Mouse (Mus musculus) lung, embryonic 16.5 days (tissue): ENCODE data around the gene Trim2. TPM values are rescaled to one million over a fixed set of nuclear protein-coding genes. Genes with fewer than 3 reads are reported as not detected.

Experiments used
- ATAC-seq: fragments of 200-750 bp; cut with Nextera tagmentation; 2 replicates; pipeline ENCODE4 v1.8.0; 2017; ENCODE audit warnings: low read depth, mild to moderate bottlenecking, moderate library complexity
- H3K27ac ChIP-seq: fragments of 300-500 bp; sonication (generic); 2 replicates; pipeline ENCODE4 v1.5.1; 2014; ENCODE audit warnings: mild to moderate bottlenecking, control low read depth, low read length
- H3K27me3 ChIP-seq: fragments of 300-500 bp; sonication (generic); 2 replicates; pipeline ENCODE4 v1.6.1; 2014; ENCODE audit warnings: low read depth, low read length, mixed read lengths; ENCODE audit not compliant: control insufficient read depth, insufficient read depth
- H3K36me3 ChIP-seq: fragments of 300-500 bp; sonication (generic); 2 replicates; pipeline ENCODE4 v1.6.1; 2014; ENCODE audit warnings: low read length; ENCODE audit not compliant: control insufficient read depth, insufficient read depth
- H3K4me1 ChIP-seq: fragments of 300-500 bp; sonication (generic); replicated peaks from 2 replicates; pipeline ENCODE4 v1.6.1; 2014; ENCODE audit warnings: low read length, mixed read lengths; ENCODE audit not compliant: control insufficient read depth, insufficient read depth
- H3K4me2 ChIP-seq: fragments of 300-500 bp; sonication (generic); 2 replicates; pipeline ENCODE4 v1.6.1; 2014; ENCODE audit warnings: low read depth, low read length, control low read depth
- H3K4me3 ChIP-seq: fragments of 300-500 bp; sonication (generic); 2 replicates; pipeline ENCODE4 v1.5.1; 2014; ENCODE audit warnings: mild to moderate bottlenecking, low read length, control low read depth
- H3K9ac ChIP-seq: fragments of 300-500 bp; sonication (generic); 2 replicates; pipeline ENCODE4 v1.6.1; 2014; ENCODE audit warnings: low read length, control low read depth
- H3K9me3 ChIP-seq: fragments of 300-500 bp; sonication (generic); 2 replicates; pipeline ENCODE4 v1.6.1; 2016; ENCODE audit warnings: low read length; ENCODE audit not compliant: control insufficient read depth
- WGBS: fragments of 180-500 bp; shearing (Covaris S2); extraction: QIAGEN DNeasy Blood & Tissue Kit; methylation state at CpG from one replicate; pipeline ENCODE4 v1.1.7; 2014; 5-methylcytosine and 5-hydroxymethylcytosine counted together
- polyA plus RNA-seq: library from polyadenylated mRNA; unstranded; fragments of >200 nt; fragmentation: Nextera tagmentation; extraction: Ambion mirVana; gene quantifications from 2 replicates; pipeline ENCODE4 v1.2.1, GENCODE M21; 2015

The Trim2 gene
- polyA plus RNA-seq, 1 experiment from 2014 or later: 31.9 TPM

GRCm38 (mm10) chr3:84154721-84155141 is 151.9 kb downstream of the Trim2 start:
- peak overlapping the region; percentile 82 for H3K9ac ChIP-seq
- no peaks in the 10 kb centered on the region for H3K36me3 ChIP-seq
- H3K27ac ChIP-seq: no peak overlapping the region

GRCm38 (mm10) chr3:84149831-84150230 is 156.8 kb downstream of the Trim2 start:
- Histone ChIP-seq H3K4me3 (no peak overlapping the region), H3K27ac (no peak overlapping the region), H3K36me3 (no peaks in the 10 kb centered on the region), H3K27me3 (no peaks in the 10 kb centered on the region), H3K9me3 (no peaks in the 10 kb centered on the region), H3K9ac (no peak overlapping the region), H3K4me2 (no peak overlapping the region), H3K4me1 (no peaks in the 10 kb centered on the region; the same call in 1 of the 2 replicates)
- ATAC-seq: no peak
- WGBS: 94% methylated on average over 3 of the region's 3 CpGs

More at GRCm38 (mm10) chr3:84154721-84155141, 151.9 kb downstream of the Trim2 start:
- Histone ChIP-seq H3K27me3 (no peaks in the 10 kb centered on the region), H3K4me2 (peak overlapping the region; percentile 98), H3K4me1 (peaks cover 3% of the 10 kb centered on the region; the same call in 1 of the 2 replicates), H3K4me3 (peak overlapping the region; percentile 69), H3K9me3 (no peaks in the 10 kb centered on the region)
- WGBS: 11% methylated on average over 12 of the region's 12 CpGs
- no peak for ATAC-seq

- no peak for ATAC-seq
- no peaks in the 10 kb centered on the region for H3K36me3 ChIP-seq
- H3K4me1 ChIP-seq: no peaks in the 10 kb centered on the region; the same call in 1 of the 2 replicates
- H3K27ac ChIP-seq: no peak overlapping the region
- 55% methylated on average over 7 of the region's 7 CpGs for WGBS
- no peak overlapping the region for H3K9ac ChIP-seq
- no peak overlapping the region for H3K4me3 ChIP-seq
- H3K4me2 ChIP-seq: no peak overlapping the region
- no peaks in the 10 kb centered on the region for H3K27me3 ChIP-seq
- H3K9me3 ChIP-seq: no peaks in the 10 kb centered on the region
Measured at GRCm38 (mm10) chr3:84140947-84141346, 165.7 kb downstream of the Trim2 start.

DNA sequence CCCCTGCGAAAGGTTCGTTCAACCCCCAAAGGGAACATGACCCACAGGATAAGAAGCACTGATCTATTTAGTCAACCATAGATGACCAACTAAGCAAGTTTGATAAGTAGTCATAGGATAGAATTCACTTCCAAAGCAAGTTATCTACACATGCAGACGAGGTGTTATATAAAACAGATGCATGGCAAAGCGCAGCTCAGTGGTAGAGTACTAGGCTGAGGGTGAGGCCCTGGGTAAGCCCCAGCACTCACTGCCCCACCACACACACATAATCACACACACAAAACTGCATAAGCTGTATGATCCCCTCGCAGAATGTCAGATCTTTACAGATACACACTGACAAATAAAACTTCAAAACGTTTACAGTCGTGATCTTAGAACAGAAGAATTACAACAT is 170.2 kb downstream of the Trim2 start:
- no peak for ATAC-seq
- Histone ChIP-seq H3K9me3 (no peaks in the 10 kb centered on the region), H3K9ac (no peak overlapping the region), H3K4me1 (no peaks in the 10 kb centered on the region; the same call in 1 of the 2 replicates), H3K27ac (no peak overlapping the region), H3K27me3 (no peaks in the 10 kb centered on the region), H3K4me2 (no peak overlapping the region), H3K36me3 (no peaks in the 10 kb centered on the region), H3K4me3 (no peak overlapping the region)
- WGBS: 77% methylated on average over 7 of the region's 7 CpGs

DNA sequence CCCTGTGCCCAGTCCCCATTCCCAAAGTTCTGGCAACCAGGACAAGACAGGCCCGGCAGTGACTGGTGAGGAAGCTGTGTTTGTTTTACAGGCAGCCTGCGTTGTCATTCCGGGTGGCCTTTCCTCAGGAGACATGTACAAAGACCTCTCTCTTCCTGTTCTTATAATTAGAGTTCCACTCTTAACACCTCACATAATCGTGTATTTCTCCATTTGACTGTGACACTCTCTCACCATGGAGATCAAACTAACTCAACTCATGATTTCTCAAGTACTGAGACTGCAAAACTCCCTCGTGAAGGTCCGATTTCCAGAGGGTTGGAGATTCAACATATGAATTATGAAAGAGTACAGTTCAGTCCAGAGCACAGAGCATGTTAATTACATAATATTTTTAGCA is 170.7 kb downstream of the Trim2 start:
- WGBS: 38% methylated on average over 6 of the region's 6 CpGs
- 0 out of 2 replicates have a peak, but pooled peaks have one; percentile 25 for ATAC-seq

GRCm38 (mm10) chr3:84135387-84135786 is 171.3 kb downstream of the Trim2 start:
- peaks cover 4% of the 10 kb centered on the region for H3K4me1 ChIP-seq
- ATAC-seq: peak; percentile 79
- 0 out of 2 replicates have a peak overlapping the region, but pooled peaks have one; percentile 0 for H3K4me3 ChIP-seq
- H3K36me3 ChIP-seq: no peaks in the 10 kb centered on the region
- no peak overlapping the region for H3K9ac ChIP-seq
- 25% methylated on average over 9 of the region's 9 CpGs for WGBS
- no peak overlapping the region for H3K27ac ChIP-seq
- no peaks in the 10 kb centered on the region for H3K27me3 ChIP-seq
- peak overlapping the region; percentile 2 for H3K4me2 ChIP-seq
- H3K9me3 ChIP-seq: no peaks in the 10 kb centered on the region

More for the DNA sequence above, 170.7 kb downstream of the Trim2 start:
- Histone ChIP-seq H3K36me3 (no peaks in the 10 kb centered on the region), H3K9ac (no peak overlapping the region), H3K4me2 (peak overlapping the region; percentile 2), H3K4me3 (0 out of 2 replicates have a peak overlapping the region, but pooled peaks have one; percentile 0), H3K9me3 (no peaks in the 10 kb centered on the region), H3K27ac (no peak overlapping the region), H3K27me3 (no peaks in the 10 kb centered on the region), H3K4me1 (peaks cover 4% of the 10 kb centered on the region)

GRCm38 (mm10) chr3:84131369-84131768 is 175.3 kb downstream of the Trim2 start:
- ATAC-seq: peak; percentile 73
- Histone ChIP-seq H3K9me3 (no peaks in the 10 kb centered on the region), H3K27ac (peak overlapping the region; percentile 70), H3K4me2 (no peak overlapping the region), H3K27me3 (no peaks in the 10 kb centered on the region), H3K4me1 (peaks cover 19% of the 10 kb centered on the region), H3K4me3 (no peak overlapping the region), H3K36me3 (no peaks in the 10 kb centered on the region), H3K9ac (no peak overlapping the region)
- whole genome bisulfite sequencing: 42% methylated on average over 3 of the region's 3 CpGs

DNA sequence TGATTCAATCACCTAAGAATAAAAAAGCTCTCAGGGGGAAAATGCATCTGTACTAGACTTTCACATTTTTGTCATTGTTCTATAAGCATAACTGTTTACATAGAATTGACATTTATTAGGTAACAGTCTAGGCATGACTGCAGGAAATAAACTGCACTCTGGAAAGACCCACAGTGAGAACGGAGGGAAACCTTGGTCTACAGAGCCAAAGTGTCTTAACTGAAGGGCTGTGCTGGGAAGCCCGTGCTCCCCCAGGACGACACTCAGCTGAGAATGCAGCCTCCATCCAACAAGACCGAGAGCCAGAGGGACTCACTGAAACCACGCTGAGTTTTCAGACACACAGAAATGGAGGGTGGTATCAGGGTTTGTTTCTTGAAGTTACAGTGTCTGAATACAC is 175.9 kb downstream of the Trim2 start:
- Histone ChIP-seq H3K9me3 (no peaks in the 10 kb centered on the region), H3K4me2 (no peak overlapping the region), H3K27me3 (no peaks in the 10 kb centered on the region), H3K4me3 (no peak overlapping the region), H3K27ac (peak overlapping the region; percentile 70), H3K36me3 (no peaks in the 10 kb centered on the region), H3K4me1 (peaks cover 21% of the 10 kb centered on the region), H3K9ac (no peak overlapping the region)
- 28% methylated on average over 5 of the region's 5 CpGs for WGBS
- ATAC-seq: peak; percentile 86

DNA sequence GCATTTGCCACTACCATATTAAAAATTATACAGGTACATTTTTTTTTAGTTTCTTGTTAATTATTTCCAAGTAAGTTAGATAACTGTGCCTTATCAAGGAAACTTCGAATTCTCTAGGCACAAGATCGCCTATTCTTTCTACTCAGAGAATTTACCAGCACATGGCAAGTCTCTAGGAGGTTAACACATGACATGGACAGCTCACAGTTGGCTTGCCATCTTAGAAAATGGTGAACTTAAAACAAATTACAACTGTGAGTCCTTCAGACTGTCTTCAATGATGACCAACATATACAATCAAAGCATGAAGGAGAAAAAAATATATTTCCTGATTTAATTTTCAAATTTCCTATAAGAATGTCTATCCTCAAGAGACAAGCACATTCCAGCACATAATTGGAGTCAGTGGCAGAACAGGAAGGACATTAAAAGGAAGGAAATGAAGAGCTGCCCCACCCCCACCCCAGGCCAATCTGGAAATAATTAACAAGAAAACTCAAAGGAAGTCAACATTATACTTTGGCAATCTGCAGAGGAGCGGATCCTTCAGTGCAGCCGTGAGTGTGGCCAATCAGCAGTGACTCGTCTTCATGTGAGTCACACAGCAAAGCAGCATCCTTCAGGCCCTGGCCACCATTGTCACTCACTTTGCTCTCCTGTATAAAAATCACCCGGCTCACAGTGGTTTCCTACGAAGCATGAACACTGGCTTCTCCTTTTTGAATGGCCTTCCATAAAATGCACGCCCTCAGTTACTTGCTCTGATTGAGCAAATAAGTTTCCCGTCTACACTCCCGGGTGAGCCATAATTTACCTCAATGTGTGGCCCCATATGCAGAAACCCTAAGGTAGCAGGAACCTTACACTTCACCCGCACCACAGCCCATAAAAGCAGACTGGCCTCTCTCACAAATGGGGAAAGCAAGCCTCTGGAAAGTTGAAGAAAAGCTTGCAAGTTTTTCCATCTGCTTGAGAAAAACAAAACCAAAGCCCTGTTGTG is 177.5 kb downstream of the Trim2 start:
- Histone ChIP-seq H3K4me2 (no peak overlapping the region), H3K4me3 (no peak overlapping the region), H3K27ac (peak overlapping the region; percentile 68), H3K27me3 (no peaks in the 10 kb centered on the region), H3K36me3 (no peaks in the 10 kb centered on the region), H3K9me3 (no peaks in the 10 kb centered on the region), H3K4me1 (peaks cover 34% of the 10 kb centered on the region), H3K9ac (no peak overlapping the region)
- 39% methylated on average over 11 of the region's 11 CpGs for WGBS
- peak; percentile 13; the same call in 1 of the 2 replicates for ATAC-seq
